Mouse (Mus musculus) spleen, adult 2 months (tissue): ENCODE measurements around the gene Olfr497. TPM values are rescaled to one million over a fixed set of nuclear protein-coding genes. Genes with fewer than 3 reads are reported as not detected.

Source experiments
- DNase-seq, 2 experiments: peaks; one replicate each; pipeline versions ENCODE4 v3.0.0 to v3.0.0-alpha.2; 2012 to 2021; ENCODE audit warnings: low spot score in 2 of 2, low read depth in 1 of 2
- H3K27ac ChIP-seq: fragments of 200-500 bp; 2 replicates; pipeline ENCODE4 v1.5.1; 2012; ENCODE audit warnings: low read length, inconsistent platforms; ENCODE audit not compliant: insufficient read depth
- H3K27me3 ChIP-seq: fragments of 200-500 bp; 2 replicates; pipeline ENCODE4 v1.6.1; 2012; ENCODE audit warnings: mild to moderate bottlenecking, moderate library complexity, low read length, inconsistent platforms; ENCODE audit not compliant: control insufficient read depth, insufficient read depth
- H3K36me3 ChIP-seq: fragments of 200-500 bp; 2 replicates; pipeline ENCODE4 v1.6.1; 2012; ENCODE audit warnings: mild to moderate bottlenecking, low read length, inconsistent platforms; ENCODE audit not compliant: control insufficient read depth, insufficient read depth
- H3K4me1 ChIP-seq: fragments of 200-500 bp; 2 replicates; pipeline ENCODE4 v1.6.1; 2011; ENCODE audit warnings: inconsistent platforms; ENCODE audit not compliant: control insufficient read depth, insufficient read depth, insufficient read length
- H3K4me3 ChIP-seq: fragments of 200-500 bp; 2 replicates; pipeline ENCODE4 v1.5.1; 2011; ENCODE audit warnings: mild to moderate bottlenecking, inconsistent platforms; ENCODE audit not compliant: insufficient read depth, insufficient read length; ENCODE audit errors: extremely low read depth
- CTCF ChIP-seq: fragments of 200-500 bp; IDR thresholded peaks from 2 replicates; pipeline ENCODE4 v1.5.1; 2011; ENCODE audit warnings: mild to moderate bottlenecking, inconsistent platforms; ENCODE audit not compliant: insufficient read depth, insufficient read length, insufficient replicate concordance; ENCODE audit errors: extremely low read depth
- POLR2A ChIP-seq: fragments of 200-500 bp; IDR thresholded peaks from 2 replicates; pipeline ENCODE4 v1.6.1; 2011; ENCODE audit warnings: low read depth, low read length, inconsistent platforms
- WGBS: fragments of 180-500 bp; shearing (Covaris S2); methylation state at CpG from one replicate; pipeline ENCODE4 v1.1.7; 2018; 5-methylcytosine and 5-hydroxymethylcytosine counted together
- polyA plus RNA-seq: library from polyadenylated mRNA; depleted of rRNA; stranded (reverse); fragments of >200 nt; gene quantifications from 2 replicates; pipeline ENCODE4 v1.2.3, GENCODE M21; 2012; rRNA removed

The Olfr497 gene
- polyA plus RNA-seq = not detected in 2 replicates

DNA sequence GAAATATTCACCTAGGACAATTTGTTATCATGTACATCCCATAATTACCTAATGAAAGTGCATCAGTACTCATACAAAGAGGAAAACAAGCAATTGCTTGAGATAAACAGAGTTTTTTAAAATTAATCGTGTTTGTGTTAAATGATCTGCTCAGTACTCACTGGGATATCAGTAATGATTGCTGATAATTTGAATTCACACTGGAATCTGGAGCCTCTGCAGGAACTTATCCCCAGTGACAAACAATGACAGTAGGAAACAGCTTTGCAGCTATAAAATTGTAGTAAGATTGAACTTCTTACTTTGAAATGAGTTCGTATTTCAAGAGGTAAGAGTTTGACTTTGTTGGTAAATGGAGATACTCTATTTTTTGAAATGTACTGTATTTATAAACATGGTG lies at the start of gene Olfr497:
Gene Olfr497, plus strand, starts transcription at position 301 of the 400 bp plus-strand sequence.
- Histone ChIP-seq H3K4me3 (no peak within 1 kb of the TSS), H3K4me1 (no peaks in the 10 kb centered on the region), H3K27me3 (no peaks in the 10 kb centered on the region), H3K27ac (no peak within 1 kb of the TSS), H3K36me3 (no peaks in the 10 kb centered on the region)
- 79% methylated on average over 2 of the region's 2 CpGs for WGBS
- no peak for TF ChIP-seq POLR2A
- TF ChIP-seq CTCF = no peak
- DNase-seq = no peak

GRCm38 (mm10) chr7:108392867-108393266 lies 27.4 kb upstream of the Olfr497 start, which contains the start of gene Olfr495:
Olfr495 (plus strand) TSS chr7:108393167.
- H3K36me3 ChIP-seq = no peaks in the 10 kb centered on the region
- H3K27me3 ChIP-seq = no peaks in the 10 kb centered on the region
- TF ChIP-seq POLR2A (no peak), CTCF (no peak)
- H3K4me3 ChIP-seq = no peak within 1 kb of the TSS
- no peak for DNase-seq
- H3K4me1 ChIP-seq = no peaks in the 10 kb centered on the region
- H3K27ac ChIP-seq = no peak within 1 kb of the TSS
- WGBS = 79% methylated on average over 1 of the region's 1 CpGs

DNA sequence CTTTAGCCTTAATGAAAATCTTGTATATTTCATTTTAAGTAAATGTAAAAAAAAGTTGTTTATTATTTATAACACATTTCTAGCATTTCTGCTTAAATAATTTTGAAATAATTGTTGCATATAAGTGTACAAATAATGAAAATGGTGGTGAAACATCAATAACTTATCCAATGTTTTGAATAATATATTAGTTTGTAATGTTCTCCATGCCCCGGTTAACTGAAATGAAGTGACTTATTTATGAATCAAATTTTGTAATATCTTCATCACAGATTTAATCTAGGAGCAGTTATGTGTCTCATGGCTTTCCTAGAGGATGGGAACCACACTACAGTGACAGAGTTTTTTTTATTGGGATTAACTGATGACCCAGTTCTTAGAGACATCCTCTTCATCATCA lies 44.8 kb downstream of the Olfr497 start, which contains the start of gene Olfr498:
Gene Olfr498, plus strand, starts transcription at position 301 of the 400 bp plus-strand sequence.
- no peak within 1 kb of the TSS for H3K27ac ChIP-seq
- H3K4me1 ChIP-seq = no peaks in the 10 kb centered on the region
- DNase-seq = no peak
- H3K27me3 ChIP-seq = no peaks in the 10 kb centered on the region
- H3K4me3 ChIP-seq = no peak within 1 kb of the TSS
- H3K36me3 ChIP-seq = no peaks in the 10 kb centered on the region
- WGBS = 94% methylated on average over 1 of the region's 1 CpGs
- TF ChIP-seq POLR2A (no peak), CTCF (no peak)

Other genes starting within 250 kb of the Olfr497 start
- not detected in 2 replicates for gene Olfr486, start 247.7 kb upstream of the Olfr497 start, polyA plus RNA-seq
- gene Olfr487, start 205.8 kb upstream of the Olfr497 start, polyA plus RNA-seq = not detected in 2 replicates
- gene Olfr488, start 162.1 kb upstream of the Olfr497 start, polyA plus RNA-seq = not detected in 2 replicates
- not detected in 2 replicates for gene Olfr490, start 131.5 kb upstream of the Olfr497 start, polyA plus RNA-seq
- gene Olfr491, start 107.0 kb upstream of the Olfr497 start, polyA plus RNA-seq = not detected in 2 replicates
- not detected in 2 replicates for gene Olfr492, start 96.7 kb upstream of the Olfr497 start, polyA plus RNA-seq
- not detected in 2 replicates for gene Olfr493, start 73.4 kb upstream of the Olfr497 start, polyA plus RNA-seq
- gene Olfr494, start 55.1 kb upstream of the Olfr497 start, polyA plus RNA-seq = not detected in 2 replicates
- not detected in 2 replicates for gene Olfr495, start 27.3 kb upstream of the Olfr497 start, polyA plus RNA-seq
- gene Olfr498, start 44.9 kb downstream of the Olfr497 start, polyA plus RNA-seq = not detected in 2 replicates
- not detected in 2 replicates for gene Olfr502, start 104.6 kb downstream of the Olfr497 start, polyA plus RNA-seq
- gene Olfr503, start 124.1 kb downstream of the Olfr497 start, polyA plus RNA-seq = not detected in 2 replicates
- gene Olfr504, start 145.4 kb downstream of the Olfr497 start, polyA plus RNA-seq = not detected in 2 replicates
- gene Olfr506, start 190.4 kb downstream of the Olfr497 start, polyA plus RNA-seq = not detected in 2 replicates
- not detected in 2 replicates for gene Olfr507, start 201.4 kb downstream of the Olfr497 start, polyA plus RNA-seq
- not detected in 2 replicates for gene Olfr508, start 209.6 kb downstream of the Olfr497 start, polyA plus RNA-seq
- not detected in 2 replicates for gene Olfr509, start 231.5 kb downstream of the Olfr497 start, polyA plus RNA-seq
- gene Olfr510, start 246.0 kb downstream of the Olfr497 start, polyA plus RNA-seq = not detected in 2 replicates